Mouse (Mus musculus): ENCODE data around the gene Strbp. TPM values are rescaled to one million over a fixed set of nuclear protein-coding genes. Genes with fewer than 3 reads are reported as not detected.

Strbp gene
- polyA plus RNA-seq, 1 experiment from 2014 or later: 16.8 TPM

DNA sequence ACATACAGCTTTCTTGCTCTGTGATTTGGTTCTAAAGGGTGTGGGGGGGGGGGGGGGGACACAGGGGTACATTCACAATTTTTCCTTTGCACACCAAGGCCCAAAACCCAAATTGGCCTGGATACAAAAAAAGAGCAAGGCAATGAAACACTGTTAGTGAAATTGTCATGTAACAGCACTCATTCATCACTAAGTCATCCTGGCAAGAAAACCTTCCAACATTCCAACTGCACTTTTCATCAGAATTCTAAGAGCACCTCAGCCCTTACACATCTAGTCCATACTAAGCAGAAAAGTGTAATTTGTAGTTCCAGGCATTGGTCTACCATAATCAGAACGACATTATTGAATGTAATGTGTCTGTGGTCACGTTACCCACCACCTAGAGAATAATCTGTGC lies 131.5 kb downstream of the Strbp start:
- no peaks in the 10 kb centered on the region for H3K27me3 ChIP-seq (replicated peaks; ENCODE audit: insufficient read depth, low read length)
- no peak for ATAC-seq
- TF ChIP-seq EP300 (IDR thresholded peaks at IDR 0.05) (no peak), CTCF (IDR thresholded peaks at IDR 0.05) (no peak)
- WGBS: 95% methylated on average over 2 of the region's 2 CpGs
- H3K9me3 ChIP-seq (ENCODE audit: low read length): no peaks in the 10 kb centered on the region
- no peak overlapping the region for H3K4me2 ChIP-seq (replicated peaks; ENCODE audit: low read depth, low read length)
- no peak overlapping the region for H3K4me3 ChIP-seq (ENCODE audit: low read depth, low read length)
- H3K27ac ChIP-seq (ENCODE audit: low read length): no peak overlapping the region
- DNase-seq (ENCODE audit: low spot score): no peak
- no peak overlapping the region for H3K9ac ChIP-seq (replicated peaks; ENCODE audit: low read depth)
- H3K4me1 ChIP-seq (ENCODE audit: insufficient read depth, low read depth, low read length): no peaks in the 10 kb centered on the region
- H3K36me3 ChIP-seq (ENCODE audit: insufficient read depth, low read length): no peaks in the 10 kb centered on the region

GRCm38 (mm10) chr2:37570703-37571102 lies 133.0 kb downstream of the Strbp start:
- ATAC-seq: no peak
- TF ChIP-seq CTCF (IDR thresholded peaks at IDR 0.05) (no peak), EP300 (IDR thresholded peaks at IDR 0.05) (no peak)
- Histone ChIP-seq H3K36me3 (ENCODE audit: insufficient read depth, low read length) (no peaks in the 10 kb centered on the region), H3K27ac (ENCODE audit: low read length) (no peak overlapping the region), H3K4me1 (ENCODE audit: insufficient read depth, low read depth, low read length) (no peaks in the 10 kb centered on the region), H3K27me3 (replicated peaks; ENCODE audit: insufficient read depth, low read length) (no peaks in the 10 kb centered on the region), H3K4me2 (replicated peaks; ENCODE audit: low read depth, low read length) (no peak overlapping the region), H3K9ac (replicated peaks; ENCODE audit: low read depth) (no peak overlapping the region), H3K4me3 (ENCODE audit: low read depth, low read length) (no peak overlapping the region), H3K9me3 (ENCODE audit: low read length) (no peaks in the 10 kb centered on the region)
- WGBS: 44% methylated on average over 2 of the region's 2 CpGs
- DNase-seq (ENCODE audit: low spot score): peak; percentile 25

GRCm38 (mm10) chr2:37569888-37570287 lies 133.8 kb downstream of the Strbp start:
- H3K36me3 ChIP-seq (ENCODE audit: insufficient read depth, low read length): no peaks in the 10 kb centered on the region
- H3K27me3 ChIP-seq (replicated peaks; ENCODE audit: insufficient read depth, low read length): no peaks in the 10 kb centered on the region
- H3K4me3 ChIP-seq (ENCODE audit: low read depth, low read length): no peak overlapping the region
- ATAC-seq (no peak), DNase-seq (ENCODE audit: low spot score) (no peak)
- no peak overlapping the region for H3K4me2 ChIP-seq (replicated peaks; ENCODE audit: low read depth, low read length)
- 78% methylated on average over 5 of the region's 5 CpGs for WGBS
- no peak overlapping the region for H3K9ac ChIP-seq (replicated peaks; ENCODE audit: low read depth)
- H3K4me1 ChIP-seq (ENCODE audit: insufficient read depth, low read depth, low read length): no peaks in the 10 kb centered on the region
- no peak overlapping the region for H3K27ac ChIP-seq (ENCODE audit: low read length)
- H3K9me3 ChIP-seq (ENCODE audit: low read length): no peaks in the 10 kb centered on the region
- TF ChIP-seq EP300 (IDR thresholded peaks at IDR 0.05) (no peak), CTCF (IDR thresholded peaks at IDR 0.05) (no peak)

DNA sequence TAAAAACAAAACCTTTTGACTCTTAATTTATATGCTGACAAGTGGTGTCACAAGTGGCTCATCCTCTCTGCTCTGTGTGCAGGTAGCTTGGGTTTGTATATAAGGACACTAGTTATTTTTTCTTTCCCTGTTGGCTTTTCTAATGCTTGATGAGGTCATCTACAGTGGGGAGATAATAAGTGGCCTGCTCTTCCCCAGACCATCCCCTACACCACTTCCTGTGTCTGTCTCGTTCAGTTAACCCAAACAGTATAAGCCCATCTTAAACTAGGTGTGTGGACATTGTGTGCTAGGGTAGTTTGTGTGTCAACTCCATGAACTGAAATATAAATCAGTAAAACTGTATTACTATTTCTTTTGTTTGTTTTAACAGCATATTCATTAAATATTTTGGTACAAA lies 137.6 kb downstream of the Strbp start:
- H3K9me3 ChIP-seq (ENCODE audit: low read length): no peaks in the 10 kb centered on the region
- H3K36me3 ChIP-seq (ENCODE audit: insufficient read depth, low read length): peaks cover 24% of the 10 kb centered on the region; the same call in 1 of the 2 replicates
- 44% methylated on average over 1 of the region's 1 CpGs for WGBS
- no peak for DNase-seq (ENCODE audit: low spot score)
- no peak overlapping the region for H3K27ac ChIP-seq (ENCODE audit: low read length)
- no peak for TF ChIP-seq EP300 (IDR thresholded peaks at IDR 0.05)
- no peak for TF ChIP-seq CTCF (IDR thresholded peaks at IDR 0.05)
- H3K4me1 ChIP-seq (ENCODE audit: insufficient read depth, low read depth, low read length): no peaks in the 10 kb centered on the region
- no peak overlapping the region for H3K4me3 ChIP-seq (ENCODE audit: low read depth, low read length)
- H3K4me2 ChIP-seq (replicated peaks; ENCODE audit: low read depth, low read length): no peak overlapping the region
- no peak for ATAC-seq
- no peaks in the 10 kb centered on the region for H3K27me3 ChIP-seq (replicated peaks; ENCODE audit: insufficient read depth, low read length)
- H3K9ac ChIP-seq (replicated peaks; ENCODE audit: low read depth): no peak overlapping the region

- Histone ChIP-seq H3K4me3 (ENCODE audit: low read depth, low read length) (no peak overlapping the region), H3K4me2 (replicated peaks; ENCODE audit: low read depth, low read length) (no peak overlapping the region), H3K27me3 (replicated peaks; ENCODE audit: insufficient read depth, low read length) (no peaks in the 10 kb centered on the region), H3K9ac (replicated peaks; ENCODE audit: low read depth) (no peak overlapping the region), H3K4me1 (ENCODE audit: insufficient read depth, low read depth, low read length) (no peaks in the 10 kb centered on the region), H3K36me3 (ENCODE audit: insufficient read depth, low read length) (peaks cover 27% of the 10 kb centered on the region; the same call in 1 of the 2 replicates), H3K27ac (ENCODE audit: low read length) (no peak overlapping the region), H3K9me3 (ENCODE audit: low read length) (no peaks in the 10 kb centered on the region)
- 21% methylated on average over 2 of the region's 2 CpGs for WGBS
- DNase-seq (ENCODE audit: low spot score): no peak
- no peak for TF ChIP-seq EP300 (IDR thresholded peaks at IDR 0.05)
- ATAC-seq: no peak
These were observed 138.1 kb downstream of the Strbp start for GRCm38 (mm10) chr2:37565579-37565978.

GRCm38 (mm10) chr2:37556366-37556765 lies 147.3 kb downstream of the Strbp start:
- no peaks in the 10 kb centered on the region for H3K4me1 ChIP-seq (ENCODE audit: insufficient read depth, low read depth, low read length)
- H3K4me2 ChIP-seq (replicated peaks; ENCODE audit: low read depth, low read length): no peak overlapping the region
- DNase-seq (ENCODE audit: low spot score) (no peak), ATAC-seq (no peak)
- no peaks in the 10 kb centered on the region for H3K27me3 ChIP-seq (replicated peaks; ENCODE audit: insufficient read depth, low read length)
- TF ChIP-seq EP300 (IDR thresholded peaks at IDR 0.05): no peak
- no peak for TF ChIP-seq CTCF (IDR thresholded peaks at IDR 0.05)
- peaks cover 4% of the 10 kb centered on the region; the same call in 1 of the 2 replicates for H3K9me3 ChIP-seq (ENCODE audit: low read length)
- 72% methylated on average over 2 of the region's 2 CpGs for WGBS
- no peak overlapping the region for H3K4me3 ChIP-seq (ENCODE audit: low read depth, low read length)
- H3K36me3 ChIP-seq (ENCODE audit: insufficient read depth, low read length): peaks cover 23% of the 10 kb centered on the region; the same call in 1 of the 2 replicates
- H3K9ac ChIP-seq (replicated peaks; ENCODE audit: low read depth): no peak overlapping the region
- H3K27ac ChIP-seq (ENCODE audit: low read length): no peak overlapping the region
